Mouse (Mus musculus): ENCODE measurements around the gene Klf16. TPM values are rescaled to one million over a fixed set of nuclear protein-coding genes. Genes with fewer than 3 reads are reported as not detected.

Klf16 gene
- polyA plus RNA-seq (2012) = 19.9 and 21.2 TPM in 2 replicates

GRCm38 (mm10) chr10:80577195-80578130 is at the start of gene Klf16:
Gene Klf16 (minus strand): TSS chr10:80577321.
- TF ChIP-seq GATA1 (IDR thresholded peaks at IDR 0.05; ENCODE audit: low read length) (no peak), TAL1 (IDR thresholded peaks at IDR 0.05; ENCODE audit: low read length) (no peak)
- Histone ChIP-seq H3K4me3 (replicated peaks) (peak within 1 kb of the TSS; percentile 96), H3K36me3 (ENCODE audit: control insufficient read depth) (peaks cover 48% of the 10 kb centered on the region), H3K9me3 (ENCODE audit: control insufficient read depth, low read length) (no peaks in the 10 kb centered on the region), H3K27me3 (ENCODE audit: control insufficient read depth) (no peaks in the 10 kb centered on the region), H3K4me1 (ENCODE audit: control insufficient read depth) (peaks cover 85% of the 10 kb centered on the region)

- Histone ChIP-seq H3K4me1 (ENCODE audit: control insufficient read depth) (peaks cover 76% of the 10 kb centered on the region), H3K4me3 (replicated peaks) (no peak overlapping the region), H3K27me3 (ENCODE audit: control insufficient read depth) (no peaks in the 10 kb centered on the region), H3K9me3 (ENCODE audit: control insufficient read depth, low read length) (no peaks in the 10 kb centered on the region), H3K36me3 (ENCODE audit: control insufficient read depth) (peaks cover 52% of the 10 kb centered on the region)
- TF ChIP-seq GATA1 (IDR thresholded peaks at IDR 0.05; ENCODE audit: low read length) (no peak), TAL1 (IDR thresholded peaks at IDR 0.05; ENCODE audit: low read length) (no peak)
Measured at GRCm38 (mm10) chr10:80625764-80626163, 48.6 kb upstream of the Klf16 start.

- Histone ChIP-seq H3K36me3 (ENCODE audit: control insufficient read depth) (peaks cover 32% of the 10 kb centered on the region), H3K9me3 (ENCODE audit: control insufficient read depth, low read length) (no peaks in the 10 kb centered on the region), H3K4me1 (ENCODE audit: control insufficient read depth) (peaks cover 77% of the 10 kb centered on the region), H3K27me3 (ENCODE audit: control insufficient read depth) (no peaks in the 10 kb centered on the region), H3K4me3 (replicated peaks) (peak overlapping the region; percentile 73)
- TF ChIP-seq TAL1 (IDR thresholded peaks at IDR 0.05; ENCODE audit: low read length) (no peak), GATA1 (IDR thresholded peaks at IDR 0.05; ENCODE audit: low read length) (no peak)
Measured at GRCm38 (mm10) chr10:80623457-80624191, 46.5 kb upstream of the Klf16 start.

- H3K4me3 ChIP-seq (replicated peaks) = peak within 1 kb of the TSS; percentile 73
- no peaks in the 10 kb centered on the region for H3K9me3 ChIP-seq (ENCODE audit: control insufficient read depth, low read length)
- H3K4me1 ChIP-seq (ENCODE audit: control insufficient read depth) = peaks cover 76% of the 10 kb centered on the region
- H3K27me3 ChIP-seq (ENCODE audit: control insufficient read depth) = no peaks in the 10 kb centered on the region
- peaks cover 30% of the 10 kb centered on the region for H3K36me3 ChIP-seq (ENCODE audit: control insufficient read depth)
- TF ChIP-seq TAL1 (IDR thresholded peaks at IDR 0.05; ENCODE audit: low read length) (no peak), GATA1 (IDR thresholded peaks at IDR 0.05; ENCODE audit: low read length) (no peak)
Measured at GRCm38 (mm10) chr10:80622661-80623456, 45.7 kb upstream of the Klf16 start, which contains the start of gene Csnk1g2. Gene Csnk1g2 (plus strand): TSS chr10:80622838.

- Histone ChIP-seq H3K9me3 (ENCODE audit: control insufficient read depth, low read length) (no peaks in the 10 kb centered on the region), H3K4me1 (ENCODE audit: control insufficient read depth) (peaks cover 68% of the 10 kb centered on the region)
- TF ChIP-seq TAL1 (IDR thresholded peaks at IDR 0.05; ENCODE audit: low read length) (no peak), GATA1 (IDR thresholded peaks at IDR 0.05; ENCODE audit: low read length) (no peak)
Measured at GRCm38 (mm10) chr10:80621940-80622660, 45.0 kb upstream of the Klf16 start.

GRCm38 (mm10) chr10:80621690-80621939 is 44.5 kb upstream of the Klf16 start:
- peak overlapping the region; percentile 73 for H3K4me3 ChIP-seq (replicated peaks)

More at GRCm38 (mm10) chr10:80621940-80622660, 45.0 kb upstream of the Klf16 start:
- Histone ChIP-seq H3K27me3 (ENCODE audit: control insufficient read depth) (no peaks in the 10 kb centered on the region), H3K36me3 (ENCODE audit: control insufficient read depth) (peaks cover 26% of the 10 kb centered on the region), H3K4me3 (replicated peaks) (peak overlapping the region; percentile 73)

GRCm38 (mm10) chr10:80620796-80621689 is 43.9 kb upstream of the Klf16 start:
- Histone ChIP-seq H3K4me1 (ENCODE audit: control insufficient read depth) (peaks cover 65% of the 10 kb centered on the region), H3K27me3 (ENCODE audit: control insufficient read depth) (no peaks in the 10 kb centered on the region), H3K4me3 (replicated peaks) (peak overlapping the region; percentile 73), H3K36me3 (ENCODE audit: control insufficient read depth) (peaks cover 29% of the 10 kb centered on the region), H3K9me3 (ENCODE audit: control insufficient read depth, low read length) (no peaks in the 10 kb centered on the region)
- no peak for TF ChIP-seq TAL1 (IDR thresholded peaks at IDR 0.05; ENCODE audit: low read length)
- no peak for TF ChIP-seq GATA1 (IDR thresholded peaks at IDR 0.05; ENCODE audit: low read length)

More at GRCm38 (mm10) chr10:80621690-80621939, 44.5 kb upstream of the Klf16 start:
- Histone ChIP-seq H3K36me3 (ENCODE audit: control insufficient read depth) (peaks cover 26% of the 10 kb centered on the region), H3K9me3 (ENCODE audit: control insufficient read depth, low read length) (no peaks in the 10 kb centered on the region), H3K27me3 (ENCODE audit: control insufficient read depth) (no peaks in the 10 kb centered on the region), H3K4me1 (ENCODE audit: control insufficient read depth) (peaks cover 67% of the 10 kb centered on the region)
- TF ChIP-seq GATA1 (IDR thresholded peaks at IDR 0.05; ENCODE audit: low read length) = no peak
- TF ChIP-seq TAL1 (IDR thresholded peaks at IDR 0.05; ENCODE audit: low read length) = no peak

Data from erythroblast, embryonic 14.5 days (primary cell).